Mouse (Mus musculus): ENCODE measurements around the gene Chid1. TPM values are rescaled to one million over a fixed set of nuclear protein-coding genes. Genes with fewer than 3 reads are reported as not detected.

Gene Chid1
- total RNA-seq (2023) = 20.1 TPM

GRCm38 (mm10) chr7:141539556-141540311, at the start of gene Chid1:
Chid1 (minus strand) TSS chr7:141539857.

GRCm38 (mm10) chr7:141561682-141562391, 22.2 kb upstream of the Chid1 start, which contains the start of gene Ap2a2:
Ap2a2 (plus strand) TSS chr7:141562173.

DNA sequence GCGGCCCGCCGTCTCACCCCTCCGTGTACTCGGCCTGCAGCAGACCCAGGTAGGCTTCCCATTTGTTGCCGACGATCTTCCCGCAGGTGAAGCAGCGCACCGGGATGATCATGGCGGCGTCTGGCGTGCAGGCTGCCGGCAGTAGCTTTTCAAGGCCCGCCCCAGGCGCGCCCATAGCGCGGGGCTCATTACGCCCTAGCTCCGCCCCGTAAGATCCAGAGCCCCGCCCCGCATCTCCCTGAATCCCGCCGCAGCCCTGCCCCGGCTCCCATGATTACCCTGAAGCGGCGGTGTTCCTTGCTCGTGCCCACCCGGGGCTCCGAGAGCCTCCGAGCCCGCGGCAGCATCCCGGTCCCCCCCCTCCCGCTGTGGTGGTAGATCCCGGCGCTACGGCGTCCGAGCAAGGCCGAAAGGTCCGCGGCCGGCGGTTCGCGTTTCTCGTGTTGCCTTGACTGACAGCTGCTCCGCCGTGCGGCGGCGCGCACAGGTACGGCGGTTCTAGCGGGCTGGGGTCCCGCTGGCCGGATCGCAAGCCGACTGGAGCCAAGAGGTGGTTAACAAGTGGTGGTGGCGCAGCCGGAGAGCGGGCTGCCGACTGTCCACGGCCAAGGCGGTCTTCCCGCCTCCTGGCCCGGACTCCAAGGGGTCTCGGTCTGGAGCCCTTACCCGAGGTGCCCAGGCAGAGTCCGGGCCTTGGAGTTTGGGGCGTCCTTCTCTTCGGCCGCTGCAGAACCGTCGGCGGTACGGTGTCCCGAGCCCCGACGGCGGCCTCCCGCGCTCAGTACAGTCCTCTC, 64.4 kb downstream of the Chid1 start, which contains the start of the genes Polr2l and Tspan4:
TSS of gene Polr2l (minus strand) at position 122 of the 794 bp plus-strand sequence.
TSS of gene Tspan4 (plus strand) at position 230 of the 794 bp plus-strand sequence.

DNA sequence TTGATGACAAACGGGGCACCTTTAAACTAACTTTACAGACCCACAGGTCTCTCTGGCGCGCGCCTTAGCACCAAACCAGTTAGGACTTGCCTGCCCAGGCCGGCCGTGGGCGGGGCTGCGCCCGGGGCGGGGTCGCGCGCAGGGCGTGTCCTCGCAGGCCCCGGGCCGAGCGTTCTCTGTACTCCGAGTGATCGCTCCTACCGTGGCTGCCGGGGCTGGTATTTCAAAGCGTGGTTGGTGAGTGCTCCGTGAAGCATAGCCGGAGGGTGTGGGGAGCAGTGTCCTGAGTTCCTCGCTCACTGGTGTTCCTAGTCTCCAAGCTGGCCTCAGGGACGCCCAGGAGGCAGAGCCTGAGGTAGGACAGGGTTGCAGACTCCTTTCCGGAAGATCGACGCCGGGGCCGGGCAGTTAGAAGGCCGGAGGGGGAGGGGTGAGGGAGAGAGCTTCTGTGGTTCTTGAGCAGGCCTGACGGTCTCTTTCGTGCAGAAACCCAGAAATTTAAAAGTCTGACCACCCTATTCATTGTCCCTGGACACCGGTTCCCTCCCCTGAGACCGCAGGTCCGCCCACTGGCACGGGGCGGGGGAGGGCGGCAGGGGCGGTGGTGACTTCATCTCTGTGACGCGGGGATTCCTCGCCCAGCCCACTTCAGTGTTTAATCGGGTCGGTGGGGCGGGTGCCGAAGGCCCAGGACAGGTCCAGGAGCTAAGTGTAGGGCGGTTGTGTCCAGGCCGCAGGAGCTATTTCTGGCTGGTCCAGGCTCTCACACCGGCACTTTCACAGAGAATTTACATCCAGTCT, 72.2 kb downstream of the Chid1 start, which contains the start of gene Cd151:
TSS of gene Cd151 (plus strand) at position 163 of the 801 bp plus-strand sequence.

GRCm38 (mm10) chr7:141460391-141461113, 79.1 kb downstream of the Chid1 start, which contains the start of gene Cracr2b:
Cracr2b (plus strand) TSS chr7:141461094.

GRCm38 (mm10) chr7:141454967-141455551, 84.6 kb downstream of the Chid1 start, which contains the start of gene Pnpla2:
Pnpla2 (plus strand) TSS chr7:141455198.

GRCm38 (mm10) chr7:141447110-141447991, 92.3 kb downstream of the Chid1 start, which contains the start of gene Rplp2:
Rplp2 (plus strand) TSS chr7:141447370.

GRCm38 (mm10) chr7:141443828-141444237, 95.8 kb downstream of the Chid1 start, which contains the start of gene Pidd1:
Pidd1 (minus strand) TSS chr7:141444025.

Other genes starting within 250 kb of the Chid1 start
- not detected for gene Drd4, start 247.9 kb downstream of the Chid1 start, total RNA-seq (2023)
- gene Deaf1, start 212.2 kb downstream of the Chid1 start, total RNA-seq (2023) = 56.9 TPM
- 22.6 TPM for gene Tmem80, start 212.1 kb downstream of the Chid1 start, total RNA-seq (2023)
- gene Eps8l2, start 201.0 kb downstream of the Chid1 start, total RNA-seq (2023) = not detected
- 88.3 TPM for gene Taldo1, start 147.7 kb downstream of the Chid1 start, total RNA-seq (2023)
- gene Gatd1, start 125.7 kb downstream of the Chid1 start, total RNA-seq (2023) = 29.1 TPM
- gene Cend1, start 110.4 kb downstream of the Chid1 start, total RNA-seq (2023) = not detected
- gene Slc25a22, start 102.0 kb downstream of the Chid1 start, total RNA-seq (2023) = 53.6 TPM
- gene Pidd1, start 95.8 kb downstream of the Chid1 start, total RNA-seq (2023) = 4.1 TPM
- 3,494 TPM for gene Rplp2, start 92.5 kb downstream of the Chid1 start, total RNA-seq (2023)
- gene Pnpla2, start 84.7 kb downstream of the Chid1 start, total RNA-seq (2023) = 66.5 TPM
- not detected for gene Cracr2b, start 78.8 kb downstream of the Chid1 start, total RNA-seq (2023)
- 14.0 TPM for gene Cd151, start 72.5 kb downstream of the Chid1 start, total RNA-seq (2023)
- gene Polr2l, start 64.7 kb downstream of the Chid1 start, total RNA-seq (2023) = 11.6 TPM
- gene Tspan4, start 64.6 kb downstream of the Chid1 start, total RNA-seq (2023) = 2.2 TPM
- gene Ap2a2, start 22.3 kb upstream of the Chid1 start, total RNA-seq (2023) = 67.9 TPM
- gene Muc6, start 115.5 kb upstream of the Chid1 start, total RNA-seq (2023) = not detected
- gene Muc2, start 150.5 kb upstream of the Chid1 start, total RNA-seq (2023) = 2.3 TPM
- gene Muc5ac, start 249.1 kb upstream of the Chid1 start, total RNA-seq (2023) = 0.06 TPM